Mouse (Mus musculus) lung, postnatal 0 days (tissue): Measurements from ENCODE around the gene Milr1. TPM values are rescaled to one million over a fixed set of nuclear protein-coding genes. Genes with fewer than 3 reads are reported as not detected.
A peak's percentile ranks its signal among the peaks of the same experiment; 100 is the strongest.

Experiments used
- ATAC-seq: fragments of 200-750 bp; cut with Nextera tagmentation; 2 replicates; pipeline ENCODE4 v1.8.0; 2017; ENCODE audit warnings: moderate library complexity
- DNase-seq: peaks from one replicate; pipeline ENCODE4 v3.0.0-alpha.2; 2016; ENCODE audit warnings: low spot score
- H3K27ac ChIP-seq: fragments of 300-500 bp; sonication (generic); 2 replicates; pipeline ENCODE4 v1.5.1; 2014; ENCODE audit warnings: antibody characterized with exemption, mild to moderate bottlenecking, low read length, mixed read lengths
- H3K27me3 ChIP-seq: fragments of 300-500 bp; sonication (generic); replicated peaks from 2 replicates; pipeline ENCODE4 v1.6.1; 2014; ENCODE audit warnings: low read length, mixed read lengths; ENCODE audit not compliant: insufficient read depth
- H3K36me3 ChIP-seq: fragments of 300-500 bp; sonication (generic); 2 replicates; pipeline ENCODE4 v1.6.1; 2014; ENCODE audit warnings: low read length, mixed read lengths; ENCODE audit not compliant: insufficient read depth
- H3K4me1 ChIP-seq: fragments of 300-500 bp; sonication (generic); 2 replicates; pipeline ENCODE4 v1.6.1; 2014; ENCODE audit warnings: antibody characterized with exemption, low read depth, low read length, mixed read lengths; ENCODE audit not compliant: insufficient read depth
- H3K4me2 ChIP-seq: fragments of 300-500 bp; sonication (generic); replicated peaks from 2 replicates; pipeline ENCODE4 v1.6.1; 2014; ENCODE audit warnings: low read depth, mild to moderate bottlenecking, low read length, moderate library complexity, mixed read lengths
- H3K4me3 ChIP-seq: fragments of 300-500 bp; sonication (generic); 2 replicates; pipeline ENCODE4 v1.5.1; 2014; ENCODE audit warnings: low read depth, low read length
- H3K9ac ChIP-seq: fragments of 300-500 bp; sonication (generic); replicated peaks from 2 replicates; pipeline ENCODE4 v1.6.1; 2014; ENCODE audit warnings: low read depth, mild to moderate bottlenecking
- H3K9me3 ChIP-seq: fragments of 300-500 bp; sonication (generic); 2 replicates; pipeline ENCODE4 v1.6.1; 2016; ENCODE audit warnings: low read length, mixed read lengths
- CTCF ChIP-seq: IDR thresholded peaks from 2 replicates; pipeline ENCODE4 v1.5.1; 2016; ENCODE audit warnings: antibody characterized with exemption, mild to moderate bottlenecking
- EP300 ChIP-seq: IDR thresholded peaks from 2 replicates; pipeline ENCODE4 v1.6.1; 2016; ENCODE audit warnings: antibody characterized with exemption, mild to moderate bottlenecking, control low read depth
- WGBS: fragments of 180-500 bp; shearing (Covaris S2); extraction: QIAGEN DNeasy Blood & Tissue Kit; methylation state at CpG from one replicate; pipeline ENCODE4 v1.1.7; 2014; 5-methylcytosine and 5-hydroxymethylcytosine counted together
- polyA plus RNA-seq: library from polyadenylated mRNA; unstranded; fragments of >200 nt; fragmentation: Nextera tagmentation; extraction: Ambion mirVana; gene quantifications from 2 replicates; pipeline ENCODE4 v1.2.1, GENCODE M21; 2015

The Milr1 gene
- polyA plus RNA-seq, 1 experiment from 2014 or later = 4.1 TPM

DNA sequence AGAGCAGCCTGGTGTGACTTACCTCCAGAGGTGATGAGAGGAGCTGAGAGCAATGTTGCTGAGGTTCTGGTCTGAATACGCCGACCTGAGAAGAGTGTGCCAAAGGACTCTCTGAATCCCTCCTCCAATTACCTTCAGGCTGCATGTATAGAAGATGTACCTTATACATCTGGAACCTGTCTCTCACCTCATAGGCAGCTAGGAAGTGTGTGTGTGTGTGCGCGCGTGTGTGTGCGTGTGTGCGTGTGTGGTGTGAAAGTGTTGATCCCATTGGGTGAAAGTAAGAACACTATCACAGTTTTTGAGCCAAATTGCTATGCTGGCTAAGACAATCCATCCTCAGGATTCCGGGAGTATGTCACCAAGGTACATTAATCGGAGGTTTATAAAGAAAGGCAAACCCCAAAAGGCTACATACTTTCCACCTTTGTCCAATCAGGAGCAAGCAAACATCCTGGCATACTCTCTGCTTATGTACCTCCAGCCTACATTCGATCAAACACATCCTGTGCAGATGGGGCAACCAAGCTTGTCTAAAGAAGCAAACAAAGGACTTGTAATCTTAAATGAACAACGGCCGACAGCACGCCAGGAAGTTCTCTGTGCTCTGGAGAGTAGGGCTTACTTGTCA is 790 bp upstream of the Milr1 start, which contains the start of gene Pecam1:
Gene Pecam1, minus strand, starts transcription at position 508 of the 631 bp plus-strand sequence.
- Histone ChIP-seq H3K4me3 (no peak within 1 kb of the TSS), H3K36me3 (no peaks in the 10 kb centered on the region), H3K4me2 (no peak within 1 kb of the TSS), H3K4me1 (no peaks in the 10 kb centered on the region), H3K9ac (no peak within 1 kb of the TSS), H3K27me3 (no peaks in the 10 kb centered on the region), H3K27ac (no peak within 1 kb of the TSS), H3K9me3 (no peaks in the 10 kb centered on the region)
- ATAC-seq (no peak), DNase-seq (peak; percentile 42)
- TF ChIP-seq CTCF (no peak), EP300 (no peak)
- 58% methylated on average over 13 of the region's 13 CpGs for WGBS

DNA sequence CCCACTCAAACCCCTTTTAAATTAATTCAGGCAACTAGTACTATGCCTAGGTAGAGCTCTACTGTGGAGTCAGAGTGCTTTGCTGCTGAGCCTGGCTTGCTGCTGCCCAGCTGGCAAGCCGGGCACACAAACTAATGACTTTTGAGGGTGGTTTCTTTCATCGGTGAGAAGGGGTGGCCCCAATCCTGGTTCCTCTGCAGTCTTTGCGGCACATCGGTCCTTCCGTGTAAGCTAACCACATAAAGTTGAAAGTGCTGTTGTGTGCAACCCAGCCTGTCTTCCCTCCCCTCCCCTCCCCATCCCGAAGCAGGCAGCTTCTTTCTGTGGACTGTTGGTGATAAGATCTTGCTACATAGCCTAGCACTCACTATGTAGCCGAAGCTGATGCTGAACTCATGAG is 1.1 kb downstream of the Milr1 start:
- H3K27ac ChIP-seq = no peak overlapping the region
- TF ChIP-seq CTCF = no peak
- H3K9ac ChIP-seq = no peak overlapping the region

GRCm38 (mm10) chr11:106753314-106753713 is 2.3 kb downstream of the Milr1 start:
- ATAC-seq (no peak), DNase-seq (no peak)
- Histone ChIP-seq H3K27ac (no peak overlapping the region), H3K4me3 (no peak overlapping the region), H3K36me3 (no peaks in the 10 kb centered on the region), H3K4me1 (no peaks in the 10 kb centered on the region), H3K4me2 (no peak overlapping the region), H3K9ac (no peak overlapping the region), H3K9me3 (no peaks in the 10 kb centered on the region), H3K27me3 (no peaks in the 10 kb centered on the region)
- 63% methylated on average over 6 of the region's 6 CpGs for WGBS
- TF ChIP-seq CTCF (no peak), EP300 (no peak)

More for the DNA sequence above, 1.1 kb downstream of the Milr1 start:
- no peak overlapping the region for H3K4me3 ChIP-seq
- WGBS = 73% methylated on average over 7 of the region's 7 CpGs
- ATAC-seq (peak; percentile 38), DNase-seq (peak; percentile 18)
- H3K4me2 ChIP-seq = no peak overlapping the region
- H3K36me3 ChIP-seq = no peaks in the 10 kb centered on the region
- H3K9me3 ChIP-seq = no peaks in the 10 kb centered on the region
- H3K4me1 ChIP-seq = no peaks in the 10 kb centered on the region
- no peaks in the 10 kb centered on the region for H3K27me3 ChIP-seq

DNA sequence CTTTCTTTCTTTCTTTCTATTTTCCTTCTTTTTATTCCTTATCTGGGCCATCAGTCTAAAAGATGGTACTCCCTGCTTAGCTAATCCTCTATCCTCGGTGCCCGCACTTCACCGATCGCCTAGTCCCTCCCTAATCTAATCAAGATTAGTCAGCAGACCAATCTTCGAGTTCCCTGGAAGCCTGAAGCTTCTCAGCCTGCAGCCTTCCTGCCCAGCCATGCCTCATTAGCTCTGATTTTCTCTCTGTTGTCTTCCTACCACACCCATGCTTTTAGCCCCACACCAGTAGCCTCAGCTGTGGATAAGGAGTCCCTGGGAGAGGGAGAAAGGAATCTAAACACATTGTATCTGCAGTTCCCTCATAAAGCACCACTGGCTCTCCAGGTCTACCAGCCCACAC is 4.6 kb downstream of the Milr1 start:
- Histone ChIP-seq H3K9me3 (no peaks in the 10 kb centered on the region), H3K4me1 (no peaks in the 10 kb centered on the region), H3K36me3 (no peaks in the 10 kb centered on the region), H3K4me2 (no peak overlapping the region), H3K9ac (no peak overlapping the region), H3K27ac (no peak overlapping the region), H3K4me3 (no peak overlapping the region), H3K27me3 (no peaks in the 10 kb centered on the region)
- DNase-seq = no peak
- 58% methylated on average over 5 of the region's 5 CpGs for WGBS
- TF ChIP-seq EP300 = no peak
- TF ChIP-seq CTCF = no peak
- no peak for ATAC-seq

- Histone ChIP-seq H3K4me3 (no peak overlapping the region), H3K27ac (no peak overlapping the region), H3K4me2 (no peak overlapping the region), H3K4me1 (peaks cover 6% of the 10 kb centered on the region; the same call in 1 of the 2 replicates), H3K36me3 (no peaks in the 10 kb centered on the region), H3K9ac (no peak overlapping the region), H3K9me3 (no peaks in the 10 kb centered on the region), H3K27me3 (no peaks in the 10 kb centered on the region)
- WGBS = 79% methylated on average over 3 of the region's 3 CpGs
- TF ChIP-seq CTCF (no peak), EP300 (no peak)
- DNase-seq (peak; percentile 38), ATAC-seq (no peak)
Measured at GRCm38 (mm10) chr11:106759028-106759427, 8.0 kb downstream of the Milr1 start.

DNA sequence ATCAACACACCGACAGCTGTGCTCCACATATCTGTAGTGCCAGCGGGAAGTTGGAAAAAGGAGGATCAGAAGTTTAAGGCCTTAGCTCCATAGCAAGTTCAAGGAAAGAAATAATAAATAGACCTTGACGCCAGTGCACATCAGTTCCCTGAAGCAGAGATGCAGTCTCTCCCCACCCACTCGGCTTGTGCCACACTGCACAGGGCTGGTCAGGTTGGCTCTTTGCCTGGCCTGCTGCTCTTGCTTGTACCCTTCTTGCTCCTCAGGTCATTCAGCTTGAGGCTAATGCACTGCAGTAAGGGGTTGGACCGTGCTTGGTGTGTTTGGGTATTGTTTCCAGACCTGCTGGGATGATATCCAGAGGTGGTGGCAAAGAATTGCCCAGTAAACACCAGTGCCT is 9.5 kb downstream of the Milr1 start:
- TF ChIP-seq CTCF (no peak), EP300 (no peak)
- Histone ChIP-seq H3K27me3 (no peaks in the 10 kb centered on the region), H3K27ac (no peak overlapping the region), H3K9me3 (no peaks in the 10 kb centered on the region), H3K4me3 (no peak overlapping the region), H3K4me2 (no peak overlapping the region), H3K9ac (no peak overlapping the region), H3K4me1 (peaks cover 6% of the 10 kb centered on the region; the same call in 1 of the 2 replicates), H3K36me3 (no peaks in the 10 kb centered on the region)
- WGBS = 95% methylated on average over 5 of the region's 5 CpGs
- ATAC-seq = no peak
- DNase-seq = no peak
